8 mouse cellular contexts compared by ENCODE assay signal in genomic region chr5:108629634-108630483, GRCm38 (mm10). TPM values are rescaled to one million over a fixed set of nuclear protein-coding genes. Genes with fewer than 3 reads are reported as not detected.
DNase-seq lines count a peak whose midpoint lies in the region; ATAC-seq lines count a peak whose summit lies in the region.

Gene Gak (minus strand): TSS chr5:108629755.
Gene Tmem175 (plus strand): TSS chr5:108629770.

- H3K9ac ChIP-seq in hindbrain, embryonic 11.5 days (ENCODE audit: low read depth, low read length) = peak within 1 kb of the TSS; percentile 87

- peak; percentile 93 for DNase-seq in Muller cell, postnatal 12 days (ENCODE audit: inconsistent ontology term)
- DNase-seq in cerebellum, adult 9-11 months = peak; percentile 95
- DNase-seq in frontal cortex, adult 2 months (ENCODE audit: extremely low spot score in 1 of 2, low spot score in 1 of 2) = peak; percentile 86 to 92
- peak; percentile 96 for DNase-seq in hindbrain, embryonic 11.5 days (ENCODE audit: low spot score)
- peak; percentile 88 to 91 for DNase-seq in layer of hippocampus, postnatal 10 days (ENCODE audit: low spot score in 2 of 2)
- peak; percentile 95 for DNase-seq in lung, postnatal 10 days
- peak; percentile 90 for DNase-seq in ovary, postnatal 36 days (ENCODE audit: low spot score)
- peak; percentile 93 for DNase-seq in thymus, postnatal 25 days

- H3K27me3 ChIP-seq in hindbrain, embryonic 11.5 days (ENCODE audit: control insufficient read depth, insufficient read depth, low read length) = no peaks in the 10 kb centered on the region

- H3K4me3 ChIP-seq in hindbrain, embryonic 11.5 days (ENCODE audit: low read depth, low read length) = peak within 1 kb of the TSS; percentile 62

- H3K9me3 ChIP-seq in hindbrain, embryonic 11.5 days (ENCODE audit: control insufficient read depth, low read length) = no peaks in the 10 kb centered on the region

- no peaks in the 10 kb centered on the region for H3K36me3 ChIP-seq in hindbrain, embryonic 11.5 days (ENCODE audit: control insufficient read depth, insufficient read depth, low read length)

- H3K4me1 ChIP-seq in hindbrain, embryonic 11.5 days (replicated peaks; ENCODE audit: control insufficient read depth, insufficient read depth, low read length) = peaks cover 2% of the 10 kb centered on the region; the same call in 1 of the 2 replicates

- WGBS in hindbrain, embryonic 11.5 days = under 1% methylated on average over 58 of the region's 58 CpGs

- peak within 1 kb of the TSS; percentile 81 for H3K4me2 ChIP-seq in hindbrain, embryonic 11.5 days (replicated peaks; ENCODE audit: low read depth, low read length)

- peak within 1 kb of the TSS; percentile 80 for H3K27ac ChIP-seq in hindbrain, embryonic 11.5 days (ENCODE audit: low read depth, low read length)

- peak; percentile 97 for ATAC-seq in hindbrain, embryonic 11.5 days (ENCODE audit: low FRiP score)

RNA-seq across cellular contexts. Expression of gene Gak, which starts in this region (rescaled TPM):
- polyA plus RNA-seq in frontal cortex, adult 2 months (2012; rRNA removed) = 74.1 and 78.1 TPM in 2 replicates
- 40.8 and 45.7 TPM in 2 replicates for polyA plus RNA-seq in hindbrain, embryonic 11.5 days (2014; fragmentation: Nextera tagmentation; extraction: Ambion mirVana)
- 10 to 100 TPM; 87.7 to 89.7 TPM for total RNA-seq in layer of hippocampus, postnatal 10 days (2021)

RNA-seq across cellular contexts. Expression of gene Tmem175, which starts in this region (rescaled TPM):
- polyA plus RNA-seq in frontal cortex, adult 2 months (2012; rRNA removed) = 63.1 and 66.6 TPM in 2 replicates
- 20.4 and 22.3 TPM in 2 replicates for polyA plus RNA-seq in hindbrain, embryonic 11.5 days (2014; fragmentation: Nextera tagmentation; extraction: Ambion mirVana)
- 10 to 100 TPM; 35.8 to 36.6 TPM for total RNA-seq in layer of hippocampus, postnatal 10 days (2021)

Comparison
In these comparisons a context has a peak if more than half of its experiments do, and no peak if none do; other contexts are left out.
1. Peak in every context shown above with its lines: DNase-seq, ATAC-seq, H3K4me3 ChIP-seq and H3K27ac ChIP-seq.